Mouse (Mus musculus) layer of hippocampus, adult 18-20 months (tissue): ENCODE results near the gene Mfsd4b1. TPM values are rescaled to one million over a fixed set of nuclear protein-coding genes. Genes with fewer than 3 reads are reported as not detected.

Source experiments
- DNase-seq, 2 experiments: peaks; one replicate each; pipeline ENCODE4 v3.0.0; 2022; ENCODE audit warnings: low spot score in 2 of 2
- long read RNA-seq: library from polyadenylated mRNA; stranded (forward); transcript quantifications from one replicate; pipeline ENCODE4 v2.0.0, GENCODE M21; 2021
- total RNA-seq, 2 experiments: library from RNA; stranded (reverse); gene quantifications; 2 replicates each; pipeline ENCODE4 v1.2.3; 2021

The Mfsd4b1 gene
- total RNA-seq: 1 to 10 TPM in 1 of 2 experiments, under 1 TPM in 1; 0.74 to 1.6 TPM
- long read RNA-seq, partial matches to known transcripts: 0 of 2 reads
- long read RNA-seq, other reads (novel, unspliced or antisense): 1 of 2 reads

DNA sequence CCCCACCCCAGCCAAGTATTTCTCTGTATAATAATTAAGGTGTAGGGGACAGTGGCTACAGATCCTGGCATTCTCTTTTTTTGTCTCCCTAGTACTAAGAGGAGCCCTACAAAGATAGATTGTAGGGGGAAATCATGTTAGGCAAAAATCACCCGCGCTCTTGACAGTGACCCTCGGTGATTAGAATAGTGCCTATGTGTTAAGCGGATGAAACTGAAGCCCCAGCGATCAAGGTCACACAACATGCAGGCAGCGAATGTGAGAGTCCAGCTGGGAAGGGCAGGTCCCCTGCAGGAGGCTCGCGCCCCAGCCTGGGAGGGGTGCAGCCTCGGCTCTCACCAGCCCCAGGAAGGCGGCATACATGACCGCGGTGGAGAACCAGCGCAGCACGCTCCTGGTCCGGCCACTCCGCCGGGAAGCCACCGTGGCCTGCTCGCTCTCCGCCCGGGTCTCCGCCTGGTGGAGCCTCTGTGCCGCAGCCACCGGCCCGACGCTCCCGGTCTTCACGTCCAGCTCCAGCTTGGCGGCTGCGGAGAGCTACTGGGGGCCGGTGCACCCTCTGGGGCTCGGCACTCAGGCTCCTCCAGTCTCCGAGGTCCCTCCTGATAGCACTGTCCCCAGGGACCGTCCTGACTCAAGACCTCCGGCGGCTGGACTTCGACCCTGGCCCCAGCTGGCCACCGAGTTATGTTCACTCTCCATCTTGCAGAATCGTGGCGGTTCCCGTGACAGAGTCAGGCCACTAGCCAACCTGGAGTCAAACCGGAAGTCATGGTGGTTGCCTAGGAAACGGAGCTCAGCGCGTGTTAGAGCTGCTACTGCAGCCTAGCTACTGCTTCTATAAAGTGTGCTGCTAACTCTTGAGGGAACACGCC lies at the start of gene Mfsd4b1:
TSS of gene Mfsd4b1 (minus strand) at position 715 of the 875 bp plus-strand sequence.
- peak; percentile 89 to 95 for DNase-seq

DNA sequence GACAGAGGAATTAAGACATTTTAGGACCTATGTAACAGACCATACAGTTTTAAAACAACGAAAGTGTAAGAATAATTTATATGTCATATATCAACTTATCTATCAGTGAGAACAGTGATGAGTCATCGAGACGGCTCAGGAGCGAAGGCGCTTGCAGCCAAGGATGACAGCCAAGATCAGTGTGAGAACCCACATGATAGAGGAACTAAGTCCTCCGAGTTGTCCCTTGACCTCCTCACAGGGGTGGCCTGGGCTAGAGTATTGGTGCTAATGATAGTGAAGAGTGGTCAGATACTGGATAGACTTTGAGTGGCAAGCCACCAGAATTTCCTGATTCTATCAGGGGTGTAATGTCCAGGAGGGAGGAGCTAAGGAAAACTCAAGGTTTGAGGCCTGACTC lies 48.5 kb upstream of the Mfsd4b1 start:
- no peak for DNase-seq

GRCm38 (mm10) chr10:40070684-40071083 lies 45.6 kb upstream of the Mfsd4b1 start:
- no peak for DNase-seq

DNA sequence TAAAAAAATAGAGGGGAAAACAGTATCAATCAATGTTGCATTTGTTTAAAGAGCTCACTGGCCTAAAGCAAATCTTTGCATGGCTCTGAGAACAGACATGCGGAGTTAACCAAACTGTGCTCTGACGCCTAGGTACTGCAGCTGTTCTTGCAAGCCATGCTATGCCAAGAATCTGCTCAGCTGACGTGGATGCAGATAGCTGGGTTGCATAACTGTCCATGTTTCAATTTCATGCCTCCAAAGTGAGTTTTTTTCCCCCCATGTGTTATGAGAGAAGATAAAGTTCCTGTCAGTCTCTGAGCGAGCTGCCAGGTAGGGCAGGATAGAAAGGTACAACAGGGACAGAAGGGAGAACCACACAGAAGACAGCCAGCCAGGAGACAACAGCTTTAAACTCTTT lies 44.2 kb upstream of the Mfsd4b1 start:
- DNase-seq: peak; percentile 56 to 83

- DNase-seq: no peak
Measured at GRCm38 (mm10) chr10:40068595-40068994, 43.5 kb upstream of the Mfsd4b1 start.

- no peak for DNase-seq
Measured at GRCm38 (mm10) chr10:40067529-40067928, 42.5 kb upstream of the Mfsd4b1 start.

- no peak for DNase-seq
Measured at GRCm38 (mm10) chr10:40067071-40067470, 42.0 kb upstream of the Mfsd4b1 start.

- no peak for DNase-seq
Measured at GRCm38 (mm10) chr10:40065357-40065756, 40.3 kb upstream of the Mfsd4b1 start.

- no peak for DNase-seq
Measured at GRCm38 (mm10) chr10:40063291-40063890, 38.3 kb upstream of the Mfsd4b1 start.

- no peak for DNase-seq
Measured at GRCm38 (mm10) chr10:40062812-40063211, 37.7 kb upstream of the Mfsd4b1 start.

- DNase-seq: no peak
Measured at GRCm38 (mm10) chr10:40061926-40062325, 36.9 kb upstream of the Mfsd4b1 start.

- DNase-seq: no peak
Measured at GRCm38 (mm10) chr10:40058786-40059120, 33.7 kb upstream of the Mfsd4b1 start.

DNA sequence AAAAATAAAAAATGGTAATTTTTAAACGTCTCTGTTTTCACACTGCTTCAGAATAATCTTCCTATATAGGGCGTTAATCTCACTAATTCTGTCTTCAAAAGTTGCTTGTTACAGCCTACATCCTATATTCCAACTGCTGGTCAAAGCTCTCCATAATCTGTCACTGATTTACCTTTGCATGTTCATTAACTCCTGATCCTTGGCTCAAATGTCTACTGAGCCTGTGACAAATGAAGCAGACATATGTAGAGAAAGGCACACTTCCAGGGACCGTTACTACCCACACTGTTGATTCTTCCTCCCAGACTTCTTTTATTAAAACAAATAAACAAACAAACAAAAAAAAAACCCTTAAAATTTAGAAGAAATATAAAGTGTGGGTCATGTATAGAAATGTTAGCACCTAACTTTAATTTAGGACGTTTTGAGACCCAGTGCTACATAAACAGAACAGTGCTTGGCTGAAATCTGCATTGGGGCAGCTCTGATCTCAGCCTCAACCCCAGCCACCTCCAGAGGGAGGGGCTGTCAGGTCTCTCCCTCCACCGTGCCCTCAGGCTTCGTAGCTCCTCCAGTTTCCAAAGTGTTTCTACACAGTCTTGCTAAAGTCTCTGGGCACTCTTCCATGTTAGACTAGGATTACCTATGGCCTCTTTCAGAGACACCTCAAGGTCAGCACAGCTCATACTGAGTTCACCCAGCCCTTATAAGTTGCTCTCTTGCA lies 33.2 kb upstream of the Mfsd4b1 start:
- no peak for DNase-seq

DNA sequence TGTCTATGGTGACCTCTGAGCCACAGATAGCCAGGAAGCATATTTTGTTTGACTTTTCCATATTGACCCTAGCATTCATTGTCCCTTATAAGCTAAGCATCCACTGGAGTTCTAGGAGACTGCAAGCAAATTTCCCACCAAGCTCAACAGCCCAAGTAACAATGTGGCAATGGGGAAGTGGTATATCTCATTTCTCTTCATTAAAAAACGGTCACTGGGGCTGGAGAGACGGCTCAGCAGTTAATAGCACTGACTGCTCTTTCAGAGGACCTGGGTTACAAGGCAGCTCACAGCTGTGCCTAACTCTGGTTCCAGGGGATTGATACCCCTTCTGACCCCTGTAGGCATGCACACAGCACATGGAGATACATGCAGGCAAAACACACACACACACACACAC lies 32.5 kb upstream of the Mfsd4b1 start:
- DNase-seq: no peak

DNA sequence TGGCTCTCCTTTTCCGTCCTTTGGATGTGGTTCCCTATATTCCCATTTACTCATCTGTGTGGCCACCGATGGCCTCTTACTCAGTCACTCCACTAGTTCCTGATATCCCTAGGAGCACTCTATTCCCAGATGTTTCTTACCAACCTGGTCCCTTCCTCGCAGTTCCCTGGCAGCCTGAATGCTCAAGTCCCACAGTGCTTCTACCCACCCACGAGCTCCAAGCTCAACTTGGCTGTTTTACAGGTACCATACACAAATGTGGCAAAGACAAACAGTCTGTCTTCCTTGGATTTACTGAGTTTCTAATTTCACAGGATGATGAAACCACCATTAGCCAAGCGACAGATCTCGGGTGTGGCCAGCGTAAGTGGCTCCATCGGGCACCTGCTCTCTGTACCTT lies 29.4 kb upstream of the Mfsd4b1 start:
- no peak for DNase-seq

DNA sequence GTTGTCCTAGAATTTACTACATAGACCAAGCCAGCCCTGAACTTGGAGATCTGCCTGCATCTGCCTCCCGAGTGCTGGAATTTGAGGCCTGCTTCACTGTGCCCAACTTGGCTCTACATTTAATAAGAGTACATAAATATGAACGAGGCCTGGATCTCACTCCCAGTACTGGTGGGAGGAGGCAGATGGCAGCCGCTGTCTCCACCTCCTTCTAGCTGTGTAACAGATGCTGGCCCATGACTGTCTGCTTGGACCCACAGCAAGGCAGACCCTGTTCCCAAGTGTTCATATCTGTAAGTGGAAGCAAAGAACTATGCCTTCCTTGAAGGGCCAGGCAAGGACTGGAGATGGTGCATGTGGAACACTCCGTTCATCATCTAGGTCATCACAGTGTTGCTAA lies 28.8 kb upstream of the Mfsd4b1 start:
- peak; percentile 74 to 84 for DNase-seq

- DNase-seq: peak in 1 of 2 experiments; percentile 54
Measured at GRCm38 (mm10) chr10:40053257-40053895, 28.3 kb upstream of the Mfsd4b1 start.

GRCm38 (mm10) chr10:40051997-40052396 lies 26.9 kb upstream of the Mfsd4b1 start:
- no peak for DNase-seq

GRCm38 (mm10) chr10:40050763-40051162 lies 25.7 kb upstream of the Mfsd4b1 start:
- DNase-seq: no peak

DNA sequence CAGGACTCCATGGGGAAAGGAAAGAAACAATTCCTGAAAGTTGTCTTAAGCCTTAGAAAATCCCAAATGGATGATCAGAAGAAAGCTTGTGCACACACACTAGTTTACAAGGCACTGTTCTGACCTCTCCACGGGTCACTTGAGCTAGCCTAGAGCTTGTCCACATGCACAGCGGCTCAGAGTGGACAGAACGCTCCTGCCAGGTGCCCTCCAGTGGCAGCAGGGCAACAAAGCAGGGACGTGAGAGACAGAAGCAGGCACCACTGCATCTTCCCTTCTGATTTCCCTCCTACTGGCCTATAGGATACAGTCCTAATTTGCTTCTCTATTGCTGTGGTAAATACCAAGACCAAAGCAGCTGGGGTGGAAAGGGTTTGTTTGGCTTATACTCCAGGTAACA lies 16.3 kb upstream of the Mfsd4b1 start:
- no peak for DNase-seq
